Mouse (Mus musculus) brain, adult 10 weeks (tissue): ENCODE measurements around the gene Prss53. TPM values are rescaled to one million over a fixed set of nuclear protein-coding genes. Genes with fewer than 3 reads are reported as not detected.

ENCODE experiments used
- polyA plus RNA-seq: library from polyadenylated mRNA; stranded (reverse); fragments of 350-450 nt; fragmentation: Illumina TruSeq; extraction: RNeasy Lipid Tissue Mini Kit (QIAGEN cat#74804); gene quantifications from one replicate; pipeline ENCODE4 v1.2.3, GENCODE M21; 2015; ENCODE audit warnings: low read depth, low replicate concordance

The Prss53 gene
- 2.1 TPM for polyA plus RNA-seq

GRCm38 (mm10) chr7:127890798-127891197 is at the start of gene Prss53:
Gene Prss53 (minus strand): TSS chr7:127890970.

GRCm38 (mm10) chr7:127929923-127930322 is 39.2 kb upstream of the Prss53 start, which contains the start of gene Prss8:
Gene Prss8 (minus strand): TSS chr7:127930104.

GRCm38 (mm10) chr7:127912190-127912871 is 21.6 kb upstream of the Prss53 start, which contains the start of gene Kat8:
Gene Kat8 (plus strand): TSS chr7:127912516.

GRCm38 (mm10) chr7:127903971-127904796 is 13.4 kb upstream of the Prss53 start, which contains the start of gene Bckdk:
Gene Bckdk (plus strand): TSS chr7:127904082.

GRCm38 (mm10) chr7:127895442-127895841 is 4.7 kb upstream of the Prss53 start, which contains the start of the genes Gm21974 and Vkorc1:
Gene Gm21974 (minus strand): TSS chr7:127895454.
Gene Vkorc1 (minus strand): TSS chr7:127895617.

GRCm38 (mm10) chr7:127876467-127877348 is 14.1 kb downstream of the Prss53 start, which contains the start of gene Zfp668:
Gene Zfp668 (minus strand): TSS chr7:127876828.

GRCm38 (mm10) chr7:127876041-127876466 is 14.7 kb downstream of the Prss53 start, which contains the start of gene Zfp646:
Gene Zfp646 (plus strand): TSS chr7:127876221.

Other genes starting within 250 kb of the Prss53 start
- gene Bcl7c, start 182.0 kb downstream of the Prss53 start, polyA plus RNA-seq = 25.9 TPM
- 2.5 TPM for gene Ctf1, start 178.2 kb downstream of the Prss53 start, polyA plus RNA-seq
- not detected for gene Ctf2, start 158.8 kb downstream of the Prss53 start, polyA plus RNA-seq
- gene Fbxl19, start 146.4 kb downstream of the Prss53 start, polyA plus RNA-seq = 38.6 TPM
- 20.2 TPM for gene Orai3, start 121.2 kb downstream of the Prss53 start, polyA plus RNA-seq
- 21.5 TPM for gene Setd1a, start 114.3 kb downstream of the Prss53 start, polyA plus RNA-seq
- gene Gm49388, start 105.4 kb downstream of the Prss53 start, polyA plus RNA-seq = not detected
- 13.3 TPM for gene Hsd3b7, start 90.4 kb downstream of the Prss53 start, polyA plus RNA-seq
- gene Stx4a, start 66.7 kb downstream of the Prss53 start, polyA plus RNA-seq = 88.0 TPM
- gene Stx1b, start 66.4 kb downstream of the Prss53 start, polyA plus RNA-seq = 319 TPM
- 12.6 TPM for gene Zfp646, start 14.7 kb downstream of the Prss53 start, polyA plus RNA-seq
- 9.1 TPM for gene Zfp668, start 14.1 kb downstream of the Prss53 start, polyA plus RNA-seq
- gene Gm21974, start 4.5 kb upstream of the Prss53 start, polyA plus RNA-seq = not detected
- 40.9 TPM for gene Vkorc1, start 4.6 kb upstream of the Prss53 start, polyA plus RNA-seq
- gene Bckdk, start 13.1 kb upstream of the Prss53 start, polyA plus RNA-seq = 45.9 TPM
- gene Kat8, start 21.5 kb upstream of the Prss53 start, polyA plus RNA-seq = 41.5 TPM
- 0.65 TPM for gene Prss8, start 39.1 kb upstream of the Prss53 start, polyA plus RNA-seq
- 14.3 TPM for gene Prss36, start 55.8 kb upstream of the Prss53 start, polyA plus RNA-seq
- 307 TPM for gene Fus, start 76.5 kb upstream of the Prss53 start, polyA plus RNA-seq
- gene Pycard, start 102.9 kb upstream of the Prss53 start, polyA plus RNA-seq = 4.3 TPM
- 0.34 TPM for gene Trim72, start 113.0 kb upstream of the Prss53 start, polyA plus RNA-seq
- 11.5 TPM for gene Itgam, start 171.7 kb upstream of the Prss53 start, polyA plus RNA-seq
- gene Gm49368, start 171.7 kb upstream of the Prss53 start, polyA plus RNA-seq = not detected
- not detected for gene Itgax, start 238.6 kb upstream of the Prss53 start, polyA plus RNA-seq